Mouse (Mus musculus) kidney, adult 2 months (tissue): ENCODE measurements around the gene Hoxa9.

Experiments
- CTCF ChIP-seq: fragments of 200-500 bp; conservative IDR thresholded peaks from 2 replicates; pipeline ENCODE4 v1.5.1; 2011; ENCODE audit warnings: low read depth, mild to moderate bottlenecking, control low read depth, low read length, moderate library complexity, mixed read lengths; ENCODE audit not compliant: insufficient read depth, insufficient read length
- POLR2A ChIP-seq: fragments of 200-500 bp; IDR thresholded peaks from one replicate; pipeline ENCODE4 v1.6.1; 2011; ENCODE audit warnings: low read depth, low read length, control low read depth

DNA sequence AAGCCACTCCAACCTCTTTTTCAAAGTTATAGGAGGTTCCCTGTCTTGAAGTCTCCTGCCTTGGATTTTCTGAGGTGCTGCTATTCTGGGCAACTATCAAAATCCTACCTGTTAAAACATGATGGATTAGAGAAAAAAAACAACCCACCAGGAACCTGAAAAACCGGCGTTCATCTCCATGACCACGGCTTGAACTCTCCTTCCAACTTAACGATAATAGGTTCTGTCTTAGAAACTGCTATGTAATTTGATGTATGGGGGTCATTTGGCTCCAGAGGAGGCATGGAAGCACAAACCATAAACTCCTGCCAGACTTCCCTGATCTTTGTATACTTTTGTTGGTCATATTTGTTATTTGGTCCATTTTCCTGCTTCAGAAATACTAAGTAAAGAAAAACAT, 57.2 kb downstream of the Hoxa9 start:
- TF ChIP-seq CTCF (no peak), POLR2A (no peak)
